Mouse (Mus musculus): ENCODE measurements at regions not wholly inside any gene's neighbourhood (a gene's known extent, or its start where the extent isn't known, plus 50 kb on each side); places are given as distances from the start of the nearest gene placed in this dataset.

- no peak for TF ChIP-seq CTCF (IDR thresholded peaks at IDR 0.05; ENCODE audit: low read depth)
- H3K4me2 ChIP-seq (replicated peaks; ENCODE audit: low read depth), result no peak overlapping the region
- H3K27me3 ChIP-seq (replicated peaks; ENCODE audit: control insufficient read depth, insufficient read depth, low read length), result no peaks in the 10 kb centered on the region
- WGBS, result 50% methylated on average over 2 of the region's 2 CpGs
- ATAC-seq, result no peak
- no peaks in the 10 kb centered on the region for H3K36me3 ChIP-seq (ENCODE audit: control insufficient read depth, insufficient read depth)
- H3K9me3 ChIP-seq (ENCODE audit: control insufficient read depth), result no peaks in the 10 kb centered on the region
- no peak overlapping the region for H3K9ac ChIP-seq (ENCODE audit: low read depth, low read length)
- H3K4me3 ChIP-seq (ENCODE audit: low read depth, low read length), result no peak overlapping the region
- no peaks in the 10 kb centered on the region for H3K4me1 ChIP-seq (replicated peaks; ENCODE audit: control insufficient read depth, insufficient read depth, low read length)
- no peak overlapping the region for H3K27ac ChIP-seq (ENCODE audit: low read depth, low read length)
Measured at GRCm38 (mm10) chr10:74834359-74834758, 132.6 kb upstream of the Gnaz start.

GRCm38 (mm10) chr10:74848372-74848771, 118.6 kb upstream of the Gnaz start:
- Histone ChIP-seq H3K9me3 (ENCODE audit: control insufficient read depth) (no peaks in the 10 kb centered on the region), H3K9ac (ENCODE audit: low read depth, low read length) (no peak overlapping the region), H3K4me1 (replicated peaks; ENCODE audit: control insufficient read depth, insufficient read depth, low read length) (no peaks in the 10 kb centered on the region), H3K27me3 (replicated peaks; ENCODE audit: control insufficient read depth, insufficient read depth, low read length) (no peaks in the 10 kb centered on the region), H3K36me3 (ENCODE audit: control insufficient read depth, insufficient read depth) (no peaks in the 10 kb centered on the region), H3K4me3 (ENCODE audit: low read depth, low read length) (no peak overlapping the region), H3K27ac (ENCODE audit: low read depth, low read length) (no peak overlapping the region), H3K4me2 (replicated peaks; ENCODE audit: low read depth) (no peak overlapping the region)
- peak; percentile 83 for TF ChIP-seq CTCF (IDR thresholded peaks at IDR 0.05; ENCODE audit: low read depth)
- WGBS, result 11% methylated on average over 7 of the region's 7 CpGs
- ATAC-seq, result no peak

GRCm38 (mm10) chr10:74854991-74855664, 111.8 kb upstream of the Gnaz start:
- Histone ChIP-seq H3K4me3 (ENCODE audit: low read depth, low read length) (no peak overlapping the region), H3K9ac (ENCODE audit: low read depth, low read length) (no peak overlapping the region), H3K36me3 (ENCODE audit: control insufficient read depth, insufficient read depth) (no peaks in the 10 kb centered on the region), H3K27me3 (replicated peaks; ENCODE audit: control insufficient read depth, insufficient read depth, low read length) (no peaks in the 10 kb centered on the region), H3K4me2 (replicated peaks; ENCODE audit: low read depth) (no peak overlapping the region), H3K9me3 (ENCODE audit: control insufficient read depth) (no peaks in the 10 kb centered on the region), H3K27ac (ENCODE audit: low read depth, low read length) (no peak overlapping the region), H3K4me1 (replicated peaks; ENCODE audit: control insufficient read depth, insufficient read depth, low read length) (no peaks in the 10 kb centered on the region)
- ATAC-seq, result no peak
- TF ChIP-seq CTCF (IDR thresholded peaks at IDR 0.05; ENCODE audit: low read depth), result no peak
- WGBS, result 59% methylated on average over 4 of the region's 4 CpGs
